Mouse (Mus musculus) intestine, embryonic 16.5 days (tissue): ENCODE data around the gene Myod1. TPM values are rescaled to one million over a fixed set of nuclear protein-coding genes. Genes with fewer than 3 reads are reported as not detected.

Experiments used
- ATAC-seq: fragments of 200-750 bp; cut with Nextera tagmentation; 2 replicates; pipeline ENCODE4 v1.8.0; 2017; ENCODE audit warnings: moderate TSS enrichment, moderate library complexity
- H3K27ac ChIP-seq: fragments of 300-500 bp; sonication (generic); 2 replicates; pipeline ENCODE4 v1.5.1; 2014; ENCODE audit warnings: mild to moderate bottlenecking, low read length
- H3K27me3 ChIP-seq: fragments of 300-500 bp; sonication (generic); replicated peaks from 2 replicates; pipeline ENCODE4 v1.6.1; 2014; ENCODE audit warnings: low read length, control low read depth, mixed read lengths; ENCODE audit not compliant: control insufficient read depth, insufficient read depth
- H3K36me3 ChIP-seq: fragments of 300-500 bp; sonication (generic); 2 replicates; pipeline ENCODE4 v1.6.1; 2014; ENCODE audit warnings: low read length, control low read depth; ENCODE audit not compliant: control insufficient read depth, insufficient read depth
- H3K4me1 ChIP-seq: fragments of 300-500 bp; sonication (generic); 2 replicates; pipeline ENCODE4 v1.6.1; 2014; ENCODE audit warnings: low read length, control low read depth, mixed read lengths; ENCODE audit not compliant: control insufficient read depth, insufficient read depth
- H3K4me2 ChIP-seq: fragments of 300-500 bp; sonication (generic); 2 replicates; pipeline ENCODE4 v1.6.1; 2014; ENCODE audit warnings: low read depth, low read length, control low read depth
- H3K4me3 ChIP-seq: fragments of 300-500 bp; sonication (generic); 2 replicates; pipeline ENCODE4 v1.5.1; 2014; ENCODE audit warnings: mild to moderate bottlenecking, low read length
- H3K9ac ChIP-seq: fragments of 300-500 bp; sonication (generic); 2 replicates; pipeline ENCODE4 v1.6.1; 2014; ENCODE audit warnings: low read depth, low read length
- H3K9me3 ChIP-seq: fragments of 300-500 bp; sonication (generic); 2 replicates; pipeline ENCODE4 v1.6.1; 2016; ENCODE audit warnings: low read length, control low read depth; ENCODE audit not compliant: control insufficient read depth
- WGBS: fragments of 180-500 bp; shearing (Covaris S2); extraction: QIAGEN DNeasy Blood & Tissue Kit; methylation state at CpG from one replicate; pipeline ENCODE4 v1.1.7; 2014; 5-methylcytosine and 5-hydroxymethylcytosine counted together
- polyA plus RNA-seq: library from polyadenylated mRNA; unstranded; fragments of >200 nt; fragmentation: Nextera tagmentation; extraction: Ambion mirVana; gene quantifications from 2 replicates; pipeline ENCODE4 v1.2.1, GENCODE M21; 2015

Myod1 gene
- polyA plus RNA-seq, 1 experiment from 2014 or later = 0.07 TPM

- no peak overlapping the region for H3K4me2 ChIP-seq
- H3K9ac ChIP-seq = no peak overlapping the region
- peaks cover 23% of the 10 kb centered on the region for H3K27me3 ChIP-seq
- no peaks in the 10 kb centered on the region for H3K9me3 ChIP-seq
- WGBS = 65% methylated on average over 2 of the region's 2 CpGs
- no peaks in the 10 kb centered on the region for H3K36me3 ChIP-seq
- no peak for ATAC-seq
- H3K27ac ChIP-seq = no peak overlapping the region
- no peak overlapping the region for H3K4me3 ChIP-seq
- no peaks in the 10 kb centered on the region for H3K4me1 ChIP-seq
Observed at GRCm38 (mm10) chr7:46352748-46353147, 23.5 kb upstream of the Myod1 start.

GRCm38 (mm10) chr7:46353216-46353615 lies 23.1 kb upstream of the Myod1 start:
- Histone ChIP-seq H3K4me2 (no peak overlapping the region), H3K9me3 (no peaks in the 10 kb centered on the region), H3K9ac (no peak overlapping the region), H3K4me3 (no peak overlapping the region), H3K4me1 (no peaks in the 10 kb centered on the region), H3K36me3 (no peaks in the 10 kb centered on the region), H3K27me3 (peaks cover 19% of the 10 kb centered on the region), H3K27ac (no peak overlapping the region)
- no peak for ATAC-seq
- 56% methylated on average over 8 of the region's 8 CpGs for WGBS

GRCm38 (mm10) chr7:46353875-46354274 lies 22.4 kb upstream of the Myod1 start:
- Histone ChIP-seq H3K27ac (no peak overlapping the region), H3K9me3 (no peaks in the 10 kb centered on the region), H3K4me1 (no peaks in the 10 kb centered on the region), H3K4me2 (no peak overlapping the region), H3K27me3 (peaks cover 13% of the 10 kb centered on the region), H3K36me3 (no peaks in the 10 kb centered on the region), H3K4me3 (no peak overlapping the region), H3K9ac (no peak overlapping the region)
- ATAC-seq = no peak
- 31% methylated on average over 4 of the region's 4 CpGs for WGBS

GRCm38 (mm10) chr7:46361776-46362175 lies 14.5 kb upstream of the Myod1 start:
- no peaks in the 10 kb centered on the region for H3K4me1 ChIP-seq
- no peak overlapping the region for H3K9ac ChIP-seq
- H3K4me3 ChIP-seq = no peak overlapping the region
- ATAC-seq = no peak
- H3K9me3 ChIP-seq = no peaks in the 10 kb centered on the region
- H3K27me3 ChIP-seq = no peaks in the 10 kb centered on the region
- no peak overlapping the region for H3K4me2 ChIP-seq
- H3K36me3 ChIP-seq = no peaks in the 10 kb centered on the region
- no peak overlapping the region for H3K27ac ChIP-seq

- H3K4me3 ChIP-seq = no peak overlapping the region
- ATAC-seq = no peak
- 47% methylated on average over 5 of the region's 5 CpGs for WGBS
Observed at GRCm38 (mm10) chr7:46364154-46364553, 12.1 kb upstream of the Myod1 start.

GRCm38 (mm10) chr7:46365810-46366209 lies 10.5 kb upstream of the Myod1 start:
- H3K27ac ChIP-seq = no peak overlapping the region
- no peak overlapping the region for H3K9ac ChIP-seq
- no peaks in the 10 kb centered on the region for H3K27me3 ChIP-seq
- no peaks in the 10 kb centered on the region for H3K36me3 ChIP-seq
- no peaks in the 10 kb centered on the region for H3K9me3 ChIP-seq
- no peaks in the 10 kb centered on the region for H3K4me1 ChIP-seq
- no peak overlapping the region for H3K4me2 ChIP-seq
- no peak overlapping the region for H3K4me3 ChIP-seq
- 84% methylated on average over 1 of the region's 1 CpGs for WGBS
- no peak for ATAC-seq

More at GRCm38 (mm10) chr7:46364154-46364553, 12.1 kb upstream of the Myod1 start:
- no peaks in the 10 kb centered on the region for H3K36me3 ChIP-seq
- H3K4me1 ChIP-seq = no peaks in the 10 kb centered on the region
- H3K9me3 ChIP-seq = no peaks in the 10 kb centered on the region
- no peak overlapping the region for H3K27ac ChIP-seq
- H3K4me2 ChIP-seq = no peak overlapping the region
- H3K9ac ChIP-seq = no peak overlapping the region
- H3K27me3 ChIP-seq = no peaks in the 10 kb centered on the region

- Histone ChIP-seq H3K4me3 (no peak overlapping the region), H3K9ac (no peak overlapping the region), H3K36me3 (no peaks in the 10 kb centered on the region), H3K4me2 (no peak overlapping the region), H3K27me3 (peaks cover 15% of the 10 kb centered on the region), H3K9me3 (no peaks in the 10 kb centered on the region), H3K4me1 (no peaks in the 10 kb centered on the region), H3K27ac (no peak overlapping the region)
- WGBS = 71% methylated on average over 4 of the region's 4 CpGs
- ATAC-seq = no peak
Observed at GRCm38 (mm10) chr7:46371104-46371503, 5.2 kb upstream of the Myod1 start.

- Histone ChIP-seq H3K27me3 (peaks cover 47% of the 10 kb centered on the region), H3K4me1 (no peaks in the 10 kb centered on the region), H3K27ac (no peak overlapping the region), H3K36me3 (no peaks in the 10 kb centered on the region), H3K9me3 (no peaks in the 10 kb centered on the region), H3K4me2 (no peak overlapping the region), H3K4me3 (no peak overlapping the region), H3K9ac (no peak overlapping the region)
- WGBS = under 1% methylated on average over 33 of the region's 33 CpGs
- no peak for ATAC-seq
Observed at GRCm38 (mm10) chr7:46377008-46377346, 703 bp downstream of the Myod1 start.

- Histone ChIP-seq H3K36me3 (no peaks in the 10 kb centered on the region), H3K9ac (no peak overlapping the region), H3K27ac (no peak overlapping the region), H3K4me3 (no peak overlapping the region), H3K4me1 (no peaks in the 10 kb centered on the region), H3K4me2 (no peak overlapping the region), H3K27me3 (peaks cover 47% of the 10 kb centered on the region), H3K9me3 (no peaks in the 10 kb centered on the region)
- WGBS = 3% methylated on average over 22 of the region's 22 CpGs
- ATAC-seq = no peak
Observed at GRCm38 (mm10) chr7:46378123-46378522, 1.8 kb downstream of the Myod1 start.

GRCm38 (mm10) chr7:46378983-46379382 lies 2.7 kb downstream of the Myod1 start:
- WGBS = 7% methylated on average over 16 of the region's 16 CpGs
- H3K4me1 ChIP-seq = no peaks in the 10 kb centered on the region
- H3K36me3 ChIP-seq = no peaks in the 10 kb centered on the region
- no peak overlapping the region for H3K9ac ChIP-seq
- no peak overlapping the region for H3K4me2 ChIP-seq
- H3K4me3 ChIP-seq = no peak overlapping the region
- no peaks in the 10 kb centered on the region for H3K9me3 ChIP-seq
- H3K27me3 ChIP-seq = peaks cover 47% of the 10 kb centered on the region
- ATAC-seq = no peak
- H3K27ac ChIP-seq = no peak overlapping the region
